Mouse (Mus musculus) left cerebral cortex, adult 8-10 months (tissue): ENCODE data around the gene Gm7876. TPM values are rescaled to one million over a fixed set of nuclear protein-coding genes. Genes with fewer than 3 reads are reported as not detected.
"Not testable (repeated sequence)": the region's sequence is repeated elsewhere in the genome, so short reads cannot be mapped to it uniquely, and the experiment has no call there.

ENCODE experiments used
- DNase-seq, 2 experiments: peaks; one replicate each; pipeline ENCODE4 v3.0.0; 2022; ENCODE audit warnings: low spot score in 2 of 2
- total RNA-seq, 4 experiments: library from RNA; stranded (reverse); gene quantifications; 2 replicates each; pipeline ENCODE4 v1.2.4; 2022

Gm7876 gene
- total RNA-seq: not detected

DNA sequence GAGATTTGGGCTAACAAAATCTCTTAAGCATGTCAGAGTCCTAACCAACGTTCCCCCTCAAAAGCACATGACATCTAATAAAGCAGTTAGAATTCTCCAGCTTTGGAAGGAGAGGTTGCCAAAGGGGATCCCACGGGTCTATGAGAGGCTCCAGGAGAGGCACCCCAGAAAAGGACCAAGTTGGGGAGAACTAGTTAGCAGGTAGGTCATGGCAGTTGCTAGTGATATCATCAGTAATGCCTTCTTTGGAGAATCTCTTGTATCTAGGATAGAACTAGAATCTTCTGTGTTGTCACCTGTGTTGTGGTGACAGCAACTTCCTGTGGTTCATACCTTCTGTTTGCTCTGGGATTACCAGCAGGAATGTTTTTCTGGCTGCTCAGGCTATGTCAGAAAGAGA is at the start of gene Gm7876:
Gene Gm7876 (plus strand): TSS at position 301 of the 400 bp plus-strand sequence.
- not testable (repeated sequence) for DNase-seq

DNA sequence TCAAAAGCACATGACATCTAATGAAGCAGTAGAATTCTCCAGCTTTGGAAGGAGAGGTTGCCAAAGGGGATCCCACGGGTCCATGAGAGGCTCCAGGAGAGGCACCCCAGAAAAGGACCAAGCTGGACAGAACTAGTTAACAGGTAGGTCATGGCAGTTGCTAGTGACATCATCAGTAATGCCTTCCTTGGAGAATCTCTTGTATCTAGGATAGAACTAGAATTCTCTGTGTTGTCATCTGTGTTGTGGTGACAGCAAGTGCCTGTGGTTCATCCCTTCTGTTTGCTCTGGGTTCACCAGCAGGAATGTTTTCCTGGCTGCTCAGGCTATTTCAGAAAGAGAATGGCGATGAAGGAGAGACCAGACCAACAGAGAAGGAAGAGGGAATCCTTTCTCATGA is 45.1 kb upstream of the Gm7876 start, which contains the start of gene Gm3239:
Gene Gm3239 (plus strand): TSS at position 301 of the 400 bp plus-strand sequence.
- not testable (repeated sequence) for DNase-seq

- DNase-seq: not testable (repeated sequence)
Observed at GRCm38 (mm10) chr14:4726038-4726880, 17.2 kb downstream of the Gm7876 start, which contains the start of gene Gm3252. Gene Gm3252 (plus strand): TSS chr14:4726775.

Other genes with a start within 250 kb of the Gm7876 start
- not detected for gene Gm3182, start 227.5 kb upstream of the Gm7876 start, total RNA-seq
- gene Gm3047, start 153.8 kb upstream of the Gm7876 start, total RNA-seq: not detected
- gene Gm8159, start 76.9 kb upstream of the Gm7876 start, total RNA-seq: under 1 TPM; 0.32 to 0.94 (median 0.53) TPM
- gene Gm3239, start 45.0 kb upstream of the Gm7876 start, total RNA-seq: not detected
- gene Gm3252, start 17.5 kb downstream of the Gm7876 start, total RNA-seq: under 1 TPM; 0.21 to 0.59 (median 0.35) TPM
- not detected for gene Gm9602, start 67.1 kb downstream of the Gm7876 start, total RNA-seq
- not detected for gene Gm3269, start 128.9 kb downstream of the Gm7876 start, total RNA-seq
- gene Gm3264, start 146.3 kb downstream of the Gm7876 start, total RNA-seq: 10 to 100 TPM in 1 of 4 experiments, 1 to 10 TPM in 3; 4.5 to 13.0 (median 8.3) TPM
- gene Gm3278, start 183.2 kb downstream of the Gm7876 start, total RNA-seq: not detected